Mouse (Mus musculus): ENCODE data around the gene Gmpr.

- TF ChIP-seq CTCF (IDR thresholded peaks at IDR 0.05; ENCODE audit: low read depth, low read length) (no peak), POLR2A (IDR thresholded peaks at IDR 0.05; ENCODE audit: insufficient read depth, low read length) (no peak), EP300 (IDR thresholded peaks at IDR 0.05; ENCODE audit: insufficient read depth, low read depth, low read length) (no peak)
These were observed 6.9 kb downstream of the Gmpr start for GRCm38 (mm10) chr13:45514115-45514514.
